Mouse (Mus musculus): Measurements from ENCODE around the gene Disp1.

Gene Disp1

GRCm38 (mm10) chr1:183200926-183201325 lies 20.4 kb downstream of the Disp1 start:
- no peak for DNase-seq (ENCODE audit: low spot score)

DNA sequence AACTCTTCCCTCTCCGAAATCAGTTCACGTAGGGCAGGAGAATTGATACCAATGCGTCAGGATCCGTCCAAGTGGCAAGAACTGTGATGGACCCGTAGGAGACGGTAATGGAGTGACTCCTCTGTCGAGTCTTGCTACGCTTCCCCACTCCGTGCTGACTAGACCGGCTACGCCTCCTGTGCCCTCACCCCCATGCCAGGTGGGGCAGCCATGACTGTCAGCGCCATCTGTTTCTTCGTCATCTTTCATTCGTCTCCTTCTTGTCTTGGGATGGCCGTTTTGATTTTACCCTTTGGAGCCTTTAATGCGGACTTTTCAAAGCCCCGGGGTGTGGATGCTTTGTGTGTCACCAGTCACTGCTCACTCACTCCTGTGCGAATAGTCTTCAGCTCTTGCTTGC lies 26.6 kb downstream of the Disp1 start:
- no peak for DNase-seq (ENCODE audit: low spot score)

GRCm38 (mm10) chr1:183194151-183194550 lies 27.2 kb downstream of the Disp1 start:
- no peak for DNase-seq (ENCODE audit: low spot score)

DNA sequence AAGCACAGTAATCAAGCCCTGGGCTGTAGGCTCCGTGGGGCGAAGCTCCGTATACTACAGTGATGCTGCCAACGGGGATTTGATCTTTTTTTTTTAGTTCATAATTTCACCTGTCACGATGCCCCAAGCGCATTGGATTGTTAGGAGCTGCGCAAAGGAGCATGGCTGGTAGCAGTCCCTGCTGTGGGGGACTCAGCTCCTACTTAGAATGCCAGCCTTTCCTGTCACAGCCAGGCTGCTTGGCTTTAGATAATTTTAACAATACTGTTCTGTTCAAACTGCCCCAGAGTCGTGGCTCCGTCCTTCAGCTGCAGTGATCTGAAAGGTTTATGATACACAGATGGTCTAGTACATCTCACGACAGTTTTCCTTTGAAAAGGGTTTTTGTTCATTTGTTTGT lies 29.9 kb downstream of the Disp1 start:
- no peak for DNase-seq (ENCODE audit: low spot score)

- DNase-seq (ENCODE audit: low spot score) = no peak
Observed at GRCm38 (mm10) chr1:183190456-183190855, 30.9 kb downstream of the Disp1 start.

GRCm38 (mm10) chr1:183189014-183189662 lies 32.2 kb downstream of the Disp1 start:
- DNase-seq (ENCODE audit: low spot score) = no peak

DNA sequence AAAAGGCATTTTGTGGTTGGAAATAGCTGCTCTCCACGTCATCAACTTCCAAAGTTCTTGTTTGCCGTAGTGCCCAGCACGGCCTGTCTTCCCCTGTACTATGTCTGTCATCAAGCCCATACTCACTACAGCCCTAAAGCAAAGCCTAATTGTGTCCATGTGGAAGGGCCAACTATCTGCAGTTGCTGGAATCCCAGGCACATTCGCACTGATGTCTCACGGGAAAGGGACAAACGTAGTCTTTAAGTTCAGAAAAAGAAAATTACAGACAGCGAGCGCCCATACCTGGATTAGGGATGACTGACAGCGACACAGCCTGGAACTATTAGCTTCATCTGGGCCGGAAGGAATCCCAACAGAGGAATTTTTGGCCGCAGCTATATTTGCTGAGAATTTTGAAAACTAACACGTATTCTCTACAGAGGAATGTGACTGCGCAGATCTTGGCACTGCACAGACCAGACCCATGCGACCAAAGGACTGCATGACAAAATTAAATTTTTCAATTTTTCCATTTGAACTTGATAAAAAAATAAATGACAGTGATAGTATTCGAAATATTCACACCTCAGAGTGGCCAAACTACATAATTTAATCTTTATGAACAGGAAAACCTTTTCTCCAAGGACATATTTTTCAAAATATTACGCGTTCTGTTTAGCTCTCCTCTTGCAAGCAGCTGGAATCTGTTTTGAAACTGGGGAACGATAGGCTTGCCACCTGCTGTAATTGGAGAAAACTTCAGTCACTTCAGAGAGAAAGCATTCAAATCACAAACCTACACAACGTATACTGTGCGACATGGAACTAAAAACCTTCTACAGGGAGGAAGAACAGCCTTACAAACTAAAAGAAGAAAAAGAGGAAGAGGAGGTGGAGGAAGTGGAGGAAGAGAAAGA lies 33.0 kb downstream of the Disp1 start:
- no peak for DNase-seq (ENCODE audit: low spot score)

DNA sequence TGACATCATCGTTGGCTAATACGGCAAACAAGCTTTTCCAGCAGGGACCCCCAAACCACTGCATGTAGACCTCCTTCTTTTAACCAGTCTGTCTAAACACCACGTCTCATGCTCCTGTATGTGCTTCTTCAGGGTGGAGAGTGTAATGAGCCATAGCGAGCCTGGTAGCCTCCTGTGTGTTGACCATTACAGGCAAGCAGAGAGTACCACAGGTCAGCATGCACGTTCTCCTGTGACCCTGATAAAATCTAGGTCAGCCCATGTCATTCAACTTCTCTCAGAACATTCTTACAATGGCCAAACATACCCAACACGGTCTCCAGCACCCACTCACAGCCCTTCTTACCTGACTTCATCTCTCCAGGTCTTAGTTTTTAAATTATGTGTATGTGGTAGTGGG lies 35.8 kb downstream of the Disp1 start:
- no peak for DNase-seq (ENCODE audit: low spot score)

DNA sequence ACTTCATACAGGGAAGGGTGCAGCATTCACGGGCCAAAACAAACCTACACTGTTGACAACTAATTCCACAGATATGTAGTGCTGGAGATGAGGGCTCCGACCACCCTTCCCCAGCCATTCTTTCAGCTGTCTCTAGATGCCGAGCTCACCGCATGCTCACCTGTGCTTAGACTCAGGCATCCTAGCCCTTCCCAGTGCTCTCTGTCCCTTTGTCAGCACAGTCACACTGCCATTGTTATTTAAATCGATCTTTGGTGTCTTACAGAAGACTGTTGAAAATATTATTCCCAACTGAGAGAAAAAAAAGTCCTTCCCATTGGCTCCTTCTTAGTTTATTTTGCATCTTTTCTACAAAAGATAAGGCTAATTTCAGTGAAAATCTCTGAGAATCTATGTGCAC lies 36.6 kb downstream of the Disp1 start:
- DNase-seq (ENCODE audit: low spot score) = no peak

DNA sequence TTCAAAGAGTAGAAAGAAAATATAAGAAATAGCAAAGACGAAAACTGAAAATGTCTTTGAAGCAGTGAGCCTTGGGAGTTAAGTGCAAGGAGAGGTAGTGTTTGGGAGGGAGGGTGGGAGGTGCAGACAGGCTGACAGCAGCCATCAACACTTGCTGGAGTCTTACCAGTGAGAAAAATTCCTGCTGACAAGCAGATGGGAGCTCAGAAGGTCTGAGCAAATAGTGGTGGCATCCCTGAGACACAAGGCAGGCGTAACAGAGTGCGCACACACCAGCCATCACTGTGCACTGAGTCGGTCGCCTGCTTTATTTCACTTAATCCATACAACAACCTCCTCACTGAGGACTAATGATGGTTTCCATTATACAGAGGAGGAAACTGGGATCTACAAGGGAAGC lies 37.8 kb downstream of the Disp1 start:
- no peak for DNase-seq (ENCODE audit: low spot score)

DNA sequence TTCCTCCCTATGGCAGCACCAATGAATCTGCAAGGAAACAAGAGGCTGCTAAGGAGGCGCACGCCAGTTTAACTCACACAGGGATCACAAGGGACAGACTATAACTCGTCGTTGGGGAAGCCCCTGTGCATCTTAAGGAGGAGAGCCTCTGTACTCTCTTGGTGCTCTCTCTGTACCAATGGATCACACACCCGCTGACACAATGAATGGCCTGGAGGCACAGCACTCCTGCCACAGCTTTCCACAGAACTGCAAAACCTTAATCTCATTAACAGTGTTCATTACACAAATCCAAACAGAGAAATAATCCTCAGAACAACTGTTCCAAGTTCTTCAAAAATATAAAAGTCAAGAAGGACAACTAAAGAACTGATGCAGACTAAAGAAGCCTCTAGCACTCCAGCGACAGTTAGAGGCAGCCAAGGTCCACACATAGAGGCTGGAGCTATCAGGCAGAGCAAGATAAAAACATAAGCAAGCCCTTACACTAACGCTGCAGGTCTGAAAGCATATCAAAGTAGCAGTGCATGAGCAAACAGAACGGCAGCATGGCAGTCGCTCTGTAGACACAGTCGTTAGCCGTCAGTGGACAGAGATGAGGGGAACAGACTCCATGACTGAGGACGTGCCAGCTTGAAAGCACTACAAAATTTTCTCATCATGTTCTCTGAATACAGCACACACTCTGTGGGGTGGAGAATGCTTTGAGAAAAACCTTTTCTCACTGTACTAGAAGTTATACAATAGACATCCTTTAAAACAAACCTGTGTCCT lies 38.5 kb downstream of the Disp1 start:
- no peak for DNase-seq (ENCODE audit: low spot score)

GRCm38 (mm10) chr1:183181030-183181395 lies 40.3 kb downstream of the Disp1 start:
- DNase-seq (ENCODE audit: low spot score) = peak; percentile 15

- DNase-seq (ENCODE audit: low spot score) = no peak
Observed at GRCm38 (mm10) chr1:183180301-183181029, 40.9 kb downstream of the Disp1 start.

GRCm38 (mm10) chr1:183179316-183179715 lies 42.0 kb downstream of the Disp1 start:
- no peak for DNase-seq (ENCODE audit: low spot score)

DNA sequence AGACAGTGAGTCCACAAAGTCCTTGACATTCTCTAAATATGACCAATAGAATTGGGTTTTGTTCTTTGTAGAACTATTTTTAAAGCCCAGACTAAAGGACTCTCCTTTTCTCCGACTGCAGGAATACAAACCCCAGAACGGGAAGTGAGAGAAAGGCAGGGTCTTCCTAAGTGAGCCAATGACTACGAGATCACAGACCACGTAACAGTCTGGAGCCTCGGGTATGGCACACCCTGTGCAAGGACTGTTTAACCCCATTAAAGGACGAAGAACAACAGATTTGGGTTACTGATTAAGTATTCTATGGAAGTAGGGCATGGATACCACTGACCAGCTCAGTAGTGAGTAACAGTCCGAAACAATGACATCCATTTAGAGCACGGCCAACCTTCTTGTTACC lies 46.1 kb downstream of the Disp1 start:
- DNase-seq (ENCODE audit: low spot score) = no peak

GRCm38 (mm10) chr1:183171095-183171494 lies 50.2 kb downstream of the Disp1 start:
- no peak for DNase-seq (ENCODE audit: low spot score)

GRCm38 (mm10) chr1:183168465-183168864 lies 52.9 kb downstream of the Disp1 start:
- no peak for DNase-seq (ENCODE audit: low spot score)

DNA sequence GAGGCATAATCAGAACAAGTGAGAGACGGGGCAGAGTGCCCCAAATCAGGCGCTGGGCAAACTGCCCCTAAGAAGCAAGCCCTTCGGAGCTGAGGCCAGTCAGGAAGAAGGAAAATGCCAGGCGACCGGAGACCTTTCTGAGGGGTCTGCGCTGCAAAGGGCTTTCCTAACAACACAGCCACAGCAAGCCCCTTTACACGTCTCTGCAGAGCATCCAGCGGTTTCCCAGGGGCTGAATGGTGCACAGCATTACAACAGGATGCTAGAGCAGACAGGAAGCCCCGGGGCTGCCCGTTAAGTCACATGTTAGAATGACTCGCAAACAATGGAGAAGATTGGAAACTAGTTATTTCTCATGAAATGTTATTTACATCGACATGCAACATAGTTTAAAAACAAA lies 53.5 kb downstream of the Disp1 start:
- no peak for DNase-seq (ENCODE audit: low spot score)

- DNase-seq (ENCODE audit: low spot score) = no peak
Observed at GRCm38 (mm10) chr1:183166700-183167099, 54.6 kb downstream of the Disp1 start.

DNA sequence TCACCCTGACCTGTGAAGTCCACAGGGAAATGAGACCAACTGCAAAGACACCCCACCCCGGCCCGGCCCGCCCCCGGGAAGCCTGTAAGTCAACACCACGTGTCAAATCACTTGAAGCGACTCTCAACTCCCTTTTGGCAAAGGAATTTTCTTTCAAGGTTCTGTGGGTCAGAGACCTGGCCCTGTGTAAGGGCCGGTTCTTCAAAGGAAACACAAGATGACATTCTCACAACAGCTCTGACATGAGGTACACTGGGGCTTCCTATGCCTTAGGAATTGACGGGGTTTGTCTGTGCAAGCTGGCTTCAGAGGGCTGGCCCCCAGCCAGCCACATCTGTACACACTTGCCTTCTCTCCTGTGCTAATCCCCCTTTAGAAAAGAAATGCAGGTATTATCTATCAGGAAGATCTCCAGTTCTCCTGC lies 56.7 kb downstream of the Disp1 start:
- DNase-seq (ENCODE audit: low spot score) = no peak

GRCm38 (mm10) chr1:183164190-183164580 lies 57.1 kb downstream of the Disp1 start:
- no peak for DNase-seq (ENCODE audit: low spot score)

- no peak for DNase-seq (ENCODE audit: low spot score)
Observed at GRCm38 (mm10) chr1:183163512-183164189, 57.7 kb downstream of the Disp1 start.
